Mouse (Mus musculus) liver, postnatal 0 days (tissue): ENCODE measurements around the gene Ndufa7.

Experiments
- CTCF ChIP-seq: sonication (generic); IDR thresholded peaks from 2 replicates; pipeline ENCODE4 v1.5.1; 2016; ENCODE audit warnings: antibody characterized with exemption, low read depth
- EP300 ChIP-seq: IDR thresholded peaks from 2 replicates; pipeline ENCODE4 v1.6.1; 2016; ENCODE audit warnings: antibody characterized with exemption, low read depth, mild to moderate bottlenecking

- TF ChIP-seq CTCF (no peak), EP300 (no peak)
Observed at GRCm38 (mm10) chr17:33807181-33807888, 17.0 kb upstream of the Ndufa7 start.
